Mouse (Mus musculus) layer of hippocampus, postnatal 36 days (tissue): ENCODE measurements around the gene Olfr700. TPM values are rescaled to one million over a fixed set of nuclear protein-coding genes. Genes with fewer than 3 reads are reported as not detected.
"Not testable (repeated sequence)": the region's sequence is repeated elsewhere in the genome, so short reads cannot be mapped to it uniquely, and the experiment has no call there.

Experiments
- DNase-seq, 2 experiments: peaks; one replicate each; pipeline ENCODE4 v3.0.0; 2022
- total RNA-seq, 2 experiments: library from RNA; stranded (reverse); gene quantifications; 2 replicates each; pipeline ENCODE4 v1.2.3; 2021

Olfr700 gene
- not detected for total RNA-seq

DNA sequence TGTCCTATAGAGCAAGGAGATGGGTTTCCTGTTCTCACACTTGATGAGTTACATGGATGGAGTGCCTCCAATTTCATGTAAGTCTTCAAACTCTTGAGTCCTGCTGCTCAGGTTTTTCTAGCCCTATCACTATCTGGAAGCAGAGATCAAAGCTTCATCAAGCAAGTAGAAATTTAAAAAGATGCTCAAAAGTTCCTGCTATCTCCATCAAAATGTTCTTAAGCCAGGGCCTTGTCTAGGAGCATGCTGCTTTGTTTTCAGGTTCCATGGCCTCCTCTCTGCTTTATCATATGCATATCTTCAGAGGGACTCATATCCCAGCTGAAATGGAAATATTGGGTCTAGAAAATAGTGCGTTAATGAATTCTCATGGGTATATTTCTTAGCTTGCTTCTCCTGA is at the start of gene Olfr700:
Olfr700 (minus strand) TSS at position 101 of the 400 bp plus-strand sequence.
- no peak for DNase-seq

- no peak for DNase-seq
Measured at GRCm38 (mm10) chr7:106843060-106843459, 34.4 kb upstream of the Olfr700 start, which contains the start of gene Olfr703. Gene Olfr703, plus strand, starts transcription at chr7:106843360.

DNA sequence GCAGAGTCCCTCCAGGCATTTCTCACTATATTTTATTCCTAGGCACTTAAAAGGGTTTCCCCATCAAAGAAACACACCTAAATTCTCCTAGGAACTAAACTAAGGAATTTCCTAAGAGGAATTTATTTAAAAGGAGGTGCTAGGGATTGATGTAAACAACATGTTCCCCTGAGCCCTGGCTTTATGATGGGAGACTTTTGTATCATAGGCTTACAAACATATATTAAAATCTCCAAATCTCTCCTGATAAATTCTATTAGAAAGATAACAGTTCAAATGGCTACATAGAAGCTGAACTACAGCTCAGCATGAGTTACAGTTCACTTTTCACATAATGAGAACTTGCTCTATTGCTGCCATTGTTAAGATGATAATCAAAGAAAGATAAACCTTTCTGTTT is 25.2 kb upstream of the Olfr700 start, which contains the start of gene Olfr702:
Olfr702 (minus strand) TSS at position 101 of the 400 bp plus-strand sequence.
- DNase-seq, result no peak

DNA sequence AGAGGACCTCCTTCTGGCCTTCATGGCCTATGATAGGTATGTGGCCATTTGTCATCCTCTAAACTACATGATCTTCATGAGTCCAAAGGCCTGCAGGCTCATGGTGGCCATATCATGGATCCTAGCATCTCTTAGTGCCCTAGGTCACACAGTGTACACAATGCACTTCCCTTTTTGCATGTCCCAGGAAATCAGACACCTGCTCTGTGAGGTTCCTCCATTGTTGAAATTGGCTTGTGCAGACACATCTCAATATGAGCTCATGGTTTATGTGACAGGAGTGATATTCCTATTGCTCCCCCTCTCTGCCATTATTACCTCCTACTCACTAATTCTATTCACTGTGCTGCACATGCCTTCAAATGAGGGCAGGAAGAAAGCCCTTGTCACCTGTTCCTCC is 9.8 kb upstream of the Olfr700 start:
- DNase-seq, result no peak

DNA sequence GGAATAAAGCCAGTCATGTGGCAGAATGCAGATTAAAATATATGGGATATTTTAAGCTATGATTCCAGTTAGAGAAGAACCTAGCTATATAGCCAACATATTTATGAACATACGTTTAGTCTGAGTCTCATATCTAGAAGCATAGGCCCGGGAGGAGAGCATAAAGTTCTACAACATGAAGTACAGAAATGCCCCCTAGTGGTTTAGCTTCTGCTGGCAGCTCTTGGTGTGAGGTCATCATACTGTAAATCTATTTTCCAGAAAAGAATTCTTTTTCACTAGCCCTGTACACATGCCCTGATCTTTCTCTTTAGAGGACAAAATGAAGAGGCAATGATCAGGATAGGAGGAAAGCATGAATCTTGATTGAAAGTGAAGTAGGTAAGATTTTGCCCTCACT is 7.1 kb upstream of the Olfr700 start:
- DNase-seq, result no peak

DNA sequence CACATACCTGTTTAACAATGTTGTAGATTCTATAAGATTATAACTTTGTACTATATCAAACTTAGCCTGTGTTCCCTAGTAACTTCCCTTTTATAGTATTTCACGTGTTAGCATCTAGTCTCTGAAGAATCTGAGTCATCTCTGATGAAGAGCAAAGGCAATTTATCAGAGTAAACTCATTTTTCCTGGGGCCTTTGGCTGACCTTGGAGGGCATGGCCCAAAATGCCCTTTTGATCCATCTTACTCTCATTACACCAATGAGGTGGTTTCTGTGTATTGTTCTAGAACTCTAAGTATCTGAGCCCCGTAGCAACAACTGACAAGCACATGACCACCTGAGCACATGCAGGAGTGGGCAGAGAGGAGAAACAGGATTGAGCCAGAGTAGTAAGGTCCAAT is 5.2 kb upstream of the Olfr700 start, which contains the start of gene Olfr701:
Olfr701 (plus strand) TSS at position 301 of the 400 bp plus-strand sequence.
- no peak for DNase-seq

GRCm38 (mm10) chr7:106793098-106793497 is 15.5 kb downstream of the Olfr700 start, which contains the start of gene Olfr699:
Gene Olfr699, minus strand, starts transcription at chr7:106793198.
- DNase-seq, result no peak

DNA sequence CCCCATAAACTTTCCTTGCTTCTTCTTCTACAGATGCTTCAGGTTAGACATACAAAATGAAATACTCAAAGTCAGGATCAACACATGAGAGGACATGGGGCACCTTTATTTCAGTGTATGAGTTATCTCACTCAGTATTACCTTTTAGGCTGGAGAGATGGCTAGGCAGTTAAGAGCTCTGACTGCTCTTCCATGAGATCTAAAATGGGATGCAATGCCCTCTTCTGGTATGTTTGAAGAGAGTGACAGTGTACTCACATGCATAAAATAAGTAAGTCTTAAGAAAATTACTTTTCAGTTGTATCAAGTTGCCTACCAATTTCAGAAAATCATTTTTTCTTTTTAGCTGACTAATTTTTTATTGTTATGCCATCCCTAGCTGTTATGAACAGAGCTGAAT is 20.3 kb downstream of the Olfr700 start:
- DNase-seq, result no peak

DNA sequence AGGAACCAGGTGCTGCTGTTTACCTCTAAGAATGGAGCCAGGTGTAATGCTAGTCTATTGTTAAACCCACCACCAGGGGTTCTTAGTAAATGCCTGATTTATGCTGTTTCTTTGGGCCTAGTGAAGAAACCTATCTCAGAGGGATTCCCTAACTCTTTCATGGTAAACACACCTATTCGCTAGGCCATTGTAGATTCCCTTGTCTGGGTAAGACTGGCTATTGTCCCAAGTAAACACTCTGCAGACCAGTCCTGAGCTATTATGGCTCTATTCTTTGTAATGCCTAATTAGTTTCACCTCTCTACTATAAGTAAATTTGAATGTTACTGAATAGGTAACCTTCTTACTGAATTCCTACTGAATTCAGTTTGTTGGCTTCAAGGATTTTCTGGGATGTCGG is 47.6 kb downstream of the Olfr700 start:
- not testable (repeated sequence) for DNase-seq

DNA sequence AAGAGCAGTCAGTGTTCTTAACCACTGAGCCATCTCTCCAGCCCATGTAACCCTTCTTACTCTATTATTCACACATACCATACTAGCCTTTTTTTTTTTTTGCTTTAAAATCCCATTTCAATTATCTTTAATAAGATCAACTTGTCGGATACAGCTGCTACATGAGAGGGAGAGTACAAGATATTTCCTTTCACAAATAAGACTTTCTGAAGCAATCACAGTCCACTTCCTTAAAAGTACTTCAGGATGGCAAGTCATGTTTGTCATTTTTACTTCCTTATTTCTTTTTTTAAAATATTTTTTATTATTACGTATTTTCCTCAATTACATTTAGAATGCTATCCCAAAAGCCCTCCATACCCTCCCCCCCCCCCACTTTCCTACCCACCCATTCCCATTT is 49.8 kb downstream of the Olfr700 start:
- DNase-seq, result no peak

Other genes with a start within 250 kb of the Olfr700 start
- gene Olfr693, start 128.2 kb downstream of the Olfr700 start, total RNA-seq, result not detected
- gene Olfr694, start 117.0 kb downstream of the Olfr700 start, total RNA-seq, result not detected
- gene Olfr695, start 92.4 kb downstream of the Olfr700 start, total RNA-seq, result not detected
- gene Olfr697, start 66.4 kb downstream of the Olfr700 start, total RNA-seq, result not detected
- gene Olfr698, start 53.4 kb downstream of the Olfr700 start, total RNA-seq, result not detected
- gene Olfr699, start 15.6 kb downstream of the Olfr700 start, total RNA-seq, result not detected
- gene Olfr701, start 5.3 kb upstream of the Olfr700 start, total RNA-seq, result not detected
- gene Olfr702, start 25.1 kb upstream of the Olfr700 start, total RNA-seq, result not detected
- gene Olfr703, start 34.5 kb upstream of the Olfr700 start, total RNA-seq, result not detected
- gene Olfr704, start 54.4 kb upstream of the Olfr700 start, total RNA-seq, result not detected
- not detected for gene Olfr705, start 68.1 kb upstream of the Olfr700 start, total RNA-seq
- not detected for gene Olfr706, start 79.3 kb upstream of the Olfr700 start, total RNA-seq
- not detected for gene Olfr707, start 92.4 kb upstream of the Olfr700 start, total RNA-seq
- not detected for gene Olfr1532-ps1, start 99.2 kb upstream of the Olfr700 start, total RNA-seq
- not detected for gene Olfr709-ps1, start 123.4 kb upstream of the Olfr700 start, total RNA-seq
- not detected for gene Olfr710, start 139.5 kb upstream of the Olfr700 start, total RNA-seq
- gene Olfr6, start 155.1 kb upstream of the Olfr700 start, total RNA-seq, result under 1 TPM in 1 of 2 experiments, not detected in 1; 0.05 TPM
- gene Olfr711, start 166.6 kb upstream of the Olfr700 start, total RNA-seq, result not detected
- gene Olfr2, start 197.2 kb upstream of the Olfr700 start, total RNA-seq, result not detected
- not detected for gene Olfr713, start 222.3 kb upstream of the Olfr700 start, total RNA-seq